Mouse (Mus musculus) limb, embryonic 11.5 days (tissue): ENCODE measurements around the gene Gemin5. TPM values are rescaled to one million over a fixed set of nuclear protein-coding genes. Genes with fewer than 3 reads are reported as not detected.
"Not testable (repeated sequence)": the region's sequence is repeated elsewhere in the genome, so short reads cannot be mapped to it uniquely, and the experiment has no call there.

Experiments
- ATAC-seq: fragments of 200-750 bp; cut with Nextera tagmentation; 2 replicates; pipeline ENCODE4 v1.8.0; 2017; ENCODE audit warnings: low read depth; ENCODE audit not compliant: insufficient number of reproducible peaks, low FRiP score, low TSS enrichment
- DNase-seq: peaks from one replicate; pipeline ENCODE4 v3.0.0-alpha.2; 2015; ENCODE audit warnings: low spot score
- H3K27ac ChIP-seq: fragments of 300-500 bp; sonication (generic); replicated peaks from 2 replicates; pipeline ENCODE4 v1.5.1; 2014; ENCODE audit warnings: low read depth, mild to moderate bottlenecking, low read length
- H3K27me3 ChIP-seq: fragments of 300-500 bp; sonication (generic); 2 replicates; pipeline ENCODE4 v1.6.1; 2014; ENCODE audit warnings: mild to moderate bottlenecking, low read length, mixed read lengths; ENCODE audit not compliant: control insufficient read depth, insufficient read depth
- H3K36me3 ChIP-seq: fragments of 300-500 bp; sonication (generic); 2 replicates; pipeline ENCODE4 v1.6.1; 2014; ENCODE audit warnings: mild to moderate bottlenecking, low read length, moderate library complexity, mixed read lengths; ENCODE audit not compliant: control insufficient read depth, insufficient read depth
- H3K4me1 ChIP-seq: fragments of 300-500 bp; sonication (generic); 2 replicates; pipeline ENCODE4 v1.6.1; 2014; ENCODE audit warnings: low read length, mixed read lengths; ENCODE audit not compliant: control insufficient read depth, insufficient read depth
- H3K4me2 ChIP-seq: fragments of 300-500 bp; sonication (generic); 2 replicates; pipeline ENCODE4 v1.6.1; 2014; ENCODE audit warnings: low read depth, mild to moderate bottlenecking, moderate library complexity; ENCODE audit not compliant: severe bottlenecking
- H3K4me3 ChIP-seq: fragments of 300-500 bp; sonication (generic); 2 replicates; pipeline ENCODE4 v1.5.1; 2014; ENCODE audit warnings: low read depth, low read length
- H3K9ac ChIP-seq: fragments of 300-500 bp; sonication (generic); 2 replicates; pipeline ENCODE4 v1.6.1; 2014; ENCODE audit warnings: mild to moderate bottlenecking, low read length
- H3K9me3 ChIP-seq: fragments of 300-500 bp; sonication (generic); 2 replicates; pipeline ENCODE4 v1.6.1; 2016; ENCODE audit warnings: low read length; ENCODE audit not compliant: control insufficient read depth
- WGBS: fragments of 180-500 bp; shearing (Covaris S2); extraction: QIAGEN DNeasy Blood & Tissue Kit; methylation state at CpG from one replicate; pipeline ENCODE4 v1.1.7; 2014; 5-methylcytosine and 5-hydroxymethylcytosine counted together
- polyA plus RNA-seq: library from polyadenylated mRNA; unstranded; fragments of >200 nt; fragmentation: Nextera tagmentation; extraction: Ambion mirVana; gene quantifications from 2 replicates; pipeline ENCODE4 v1.2.1, GENCODE M21; 2014

The Gemin5 gene
- polyA plus RNA-seq, 1 experiment from 2014 or later = 28.5 TPM

GRCm38 (mm10) chr11:58183579-58183978 is 15.2 kb upstream of the Gemin5 start:
- Histone ChIP-seq H3K27ac (no peak overlapping the region), H3K4me3 (no peak overlapping the region), H3K4me1 (no peaks in the 10 kb centered on the region), H3K27me3 (no peaks in the 10 kb centered on the region), H3K4me2 (no peak overlapping the region), H3K9ac (no peak overlapping the region), H3K9me3 (no peaks in the 10 kb centered on the region), H3K36me3 (no peaks in the 10 kb centered on the region)
- DNase-seq = no peak
- ATAC-seq = no peak
- WGBS = 92% methylated on average over 3 of the region's 3 CpGs

DNA sequence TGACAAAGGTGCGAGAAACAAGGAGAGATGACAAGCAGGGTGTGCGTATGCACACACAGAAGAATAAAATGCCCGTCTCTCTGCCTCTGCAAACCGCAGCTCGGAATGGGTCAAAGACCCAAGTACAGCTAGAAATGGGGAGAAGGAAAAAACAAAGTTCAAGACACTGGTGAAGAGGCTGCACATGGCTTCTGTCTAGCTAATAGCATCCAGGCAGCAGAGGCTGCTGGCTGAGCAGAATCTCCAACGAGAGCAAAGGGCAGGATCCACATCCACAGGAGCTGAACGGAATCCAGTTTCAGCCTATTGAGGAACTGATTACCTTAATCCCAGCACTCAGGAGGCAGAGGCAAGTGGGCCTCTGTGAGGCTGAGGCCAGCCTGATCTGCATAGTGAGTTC is 12.4 kb upstream of the Gemin5 start:
- no peak for ATAC-seq
- H3K4me3 ChIP-seq = no peak overlapping the region
- H3K4me2 ChIP-seq = no peak overlapping the region
- no peak overlapping the region for H3K27ac ChIP-seq
- H3K36me3 ChIP-seq = peaks cover 10% of the 10 kb centered on the region; the same call in 1 of the 2 replicates
- no peak for DNase-seq
- H3K27me3 ChIP-seq = no peaks in the 10 kb centered on the region
- no peaks in the 10 kb centered on the region for H3K9me3 ChIP-seq
- H3K9ac ChIP-seq = no peak overlapping the region
- WGBS = 91% methylated on average over 7 of the region's 7 CpGs
- H3K4me1 ChIP-seq = no peaks in the 10 kb centered on the region

DNA sequence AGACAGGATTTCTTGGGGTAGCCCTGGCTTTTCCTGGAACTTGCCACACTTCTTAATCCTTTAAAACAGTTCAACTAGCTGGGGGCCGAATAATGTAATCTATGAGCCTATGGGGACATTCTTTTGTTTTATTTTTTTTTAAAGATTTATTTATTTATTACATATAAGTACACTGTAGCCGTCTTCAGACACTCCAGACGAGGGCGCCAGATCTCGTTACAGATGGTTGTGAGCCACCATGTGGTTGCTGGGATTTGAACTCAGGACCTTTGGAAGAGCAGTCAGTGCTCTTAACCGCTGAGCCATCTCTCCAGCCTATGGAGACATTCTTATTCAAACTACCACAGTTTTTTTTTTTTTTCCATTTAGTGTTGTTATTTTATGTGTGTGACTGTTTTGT is 11.6 kb upstream of the Gemin5 start:
- 95% methylated on average over 6 of the region's 6 CpGs for WGBS
- not testable (repeated sequence) for H3K27ac ChIP-seq, H3K27me3 ChIP-seq, H3K9me3 ChIP-seq, H3K9ac ChIP-seq, H3K4me3 ChIP-seq, DNase-seq, H3K4me2 ChIP-seq, H3K4me1 ChIP-seq, ATAC-seq
- peaks cover 16% of the 10 kb centered on the region for H3K36me3 ChIP-seq

DNA sequence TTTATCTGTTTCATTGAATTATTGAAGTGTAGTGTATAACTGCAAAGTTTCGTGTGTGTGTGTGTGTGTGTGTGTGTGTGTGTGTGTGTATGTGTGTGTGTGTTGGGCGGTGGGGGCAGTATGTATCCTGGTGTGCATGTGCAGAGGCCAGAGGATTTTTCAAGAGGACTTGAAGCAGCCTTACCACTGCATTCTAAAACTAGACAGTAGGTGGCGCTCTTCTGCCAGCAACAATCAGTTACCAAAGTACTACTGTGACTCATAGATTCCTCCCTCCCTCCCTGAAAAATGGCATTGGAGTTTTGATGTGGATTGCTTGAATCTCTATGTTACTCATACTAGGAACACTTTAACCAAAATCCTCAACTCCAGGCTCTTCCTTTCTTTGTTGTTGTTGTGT is 11.2 kb upstream of the Gemin5 start:
- H3K27ac ChIP-seq = no peak overlapping the region
- ATAC-seq = no peak
- H3K36me3 ChIP-seq = peaks cover 16% of the 10 kb centered on the region

GRCm38 (mm10) chr11:58171459-58172091 is 3.2 kb upstream of the Gemin5 start, which contains the start of gene Mrpl22:
Gene Mrpl22, plus strand, starts transcription at chr11:58171661.
- peak within 1 kb of the TSS; percentile 60 for H3K4me3 ChIP-seq
- H3K4me2 ChIP-seq = peak within 1 kb of the TSS; percentile 80
- no peaks in the 10 kb centered on the region for H3K9me3 ChIP-seq
- under 1% methylated on average over 34 of the region's 34 CpGs for WGBS
- peaks cover 7% of the 10 kb centered on the region; the same call in 1 of the 2 replicates for H3K4me1 ChIP-seq
- no peaks in the 10 kb centered on the region for H3K27me3 ChIP-seq
- ATAC-seq = peak; percentile 78
- H3K27ac ChIP-seq = no peak within 1 kb of the TSS
- peaks cover 14% of the 10 kb centered on the region for H3K36me3 ChIP-seq
- peak within 1 kb of the TSS; percentile 72 for H3K9ac ChIP-seq
- peak; percentile 99 for DNase-seq

More for the DNA sequence above, 11.2 kb upstream of the Gemin5 start:
- H3K4me2 ChIP-seq = no peak overlapping the region
- H3K9ac ChIP-seq = no peak overlapping the region
- peak; percentile 81 for DNase-seq
- H3K9me3 ChIP-seq = no peaks in the 10 kb centered on the region
- 18% methylated on average over 3 of the region's 3 CpGs for WGBS
- H3K4me3 ChIP-seq = no peak overlapping the region
- no peaks in the 10 kb centered on the region for H3K4me1 ChIP-seq
- H3K27me3 ChIP-seq = no peaks in the 10 kb centered on the region

GRCm38 (mm10) chr11:58169666-58170065 is 1.3 kb upstream of the Gemin5 start:
- 88% methylated on average over 4 of the region's 4 CpGs for WGBS
- ATAC-seq (no peak), DNase-seq (no peak)
- Histone ChIP-seq H3K36me3 (peaks cover 22% of the 10 kb centered on the region), H3K27ac (no peak overlapping the region), H3K9ac (no peak overlapping the region), H3K4me1 (peaks cover 7% of the 10 kb centered on the region; the same call in 1 of the 2 replicates), H3K9me3 (no peaks in the 10 kb centered on the region), H3K4me2 (no peak overlapping the region), H3K4me3 (no peak overlapping the region), H3K27me3 (no peaks in the 10 kb centered on the region)

GRCm38 (mm10) chr11:58167822-58168166 is 545 bp downstream of the Gemin5 start:
- H3K9me3 ChIP-seq = no peaks in the 10 kb centered on the region
- 0 out of 2 replicates have a peak, but pooled peaks have one; percentile 0 for ATAC-seq
- DNase-seq = no peak
- peak overlapping the region; percentile 81 for H3K9ac ChIP-seq
- H3K36me3 ChIP-seq = peaks cover 16% of the 10 kb centered on the region
- no peaks in the 10 kb centered on the region for H3K27me3 ChIP-seq
- 0 out of 2 replicates have a peak overlapping the region, but pooled peaks have one; percentile 36 for H3K27ac ChIP-seq
- 0% methylated on average over 8 of the region's 8 CpGs for WGBS
- H3K4me1 ChIP-seq = peaks cover 7% of the 10 kb centered on the region; the same call in 1 of the 2 replicates
- peak overlapping the region; percentile 93 for H3K4me3 ChIP-seq
- H3K4me2 ChIP-seq = peak overlapping the region; percentile 74

GRCm38 (mm10) chr11:58165072-58165471 is 3.3 kb downstream of the Gemin5 start:
- H3K27ac ChIP-seq = no peak overlapping the region
- peaks cover 16% of the 10 kb centered on the region for H3K36me3 ChIP-seq
- no peak overlapping the region for H3K4me2 ChIP-seq
- no peaks in the 10 kb centered on the region for H3K27me3 ChIP-seq
- H3K4me3 ChIP-seq = no peak overlapping the region
- 97% methylated on average over 2 of the region's 2 CpGs for WGBS
- H3K9ac ChIP-seq = no peak overlapping the region
- H3K4me1 ChIP-seq = 0 out of 2 replicates have a peak, but pooled peaks cover 5% of the 10 kb centered on the region
- no peak for DNase-seq
- no peak for ATAC-seq
- no peaks in the 10 kb centered on the region for H3K9me3 ChIP-seq
